8 mouse cellular contexts compared by ENCODE assay signal in the genomic region with DNA sequence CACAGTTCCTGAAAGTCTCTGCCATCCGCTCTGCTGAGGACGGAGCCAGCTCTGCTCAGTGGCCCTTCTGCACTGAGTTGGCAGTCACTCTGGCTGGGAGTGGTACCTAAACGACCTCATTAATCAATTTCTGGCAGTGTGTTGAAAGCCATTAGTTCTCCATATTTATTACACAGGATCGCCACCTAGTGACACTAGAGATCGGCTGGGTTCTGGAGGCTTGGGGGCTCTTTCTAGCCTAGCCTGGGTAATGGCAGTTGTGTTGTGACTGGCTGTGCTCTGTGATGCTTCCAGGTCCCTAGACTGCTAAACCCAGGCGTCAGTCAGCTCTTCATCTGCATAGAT. TPM values are rescaled to one million over a fixed set of nuclear protein-coding genes. Genes with fewer than 3 reads are reported as not detected.
A peak's percentile ranks its signal among the peaks of the same experiment; 100 is the strongest.
DNase-seq lines count a peak whose midpoint lies in the region; ATAC-seq lines count a peak whose summit lies in the region.

No protein-coding gene starts in this region.

- peaks cover 12% of the 10 kb centered on the region; the same call in 1 of the 2 replicates for H3K36me3 ChIP-seq in heart, embryonic 15.5 days
- peaks cover 17% of the 10 kb centered on the region for H3K36me3 ChIP-seq in heart, embryonic 12.5 days

- peak; percentile 45; the same call in 1 of the 2 replicates for ATAC-seq in heart, embryonic 15.5 days (replicated peaks; ENCODE audit: insufficient number of reproducible peaks, insufficient read depth, low FRiP score, low read depth)
- no peak for ATAC-seq in heart, embryonic 12.5 days (ENCODE audit: insufficient number of reproducible peaks, low FRiP score)
- peak; percentile 82 for ATAC-seq in megakaryocyte-erythroid progenitor cell, adult 5-6 weeks (replicated peaks; ENCODE audit: low FRiP score, low TSS enrichment, poor library complexity, severe bottlenecking)

- H3K27ac ChIP-seq in heart, embryonic 15.5 days: no peak overlapping the region
- H3K27ac ChIP-seq in heart, embryonic 12.5 days (ENCODE audit: poor library complexity, severe bottlenecking): no peak overlapping the region

- no peak overlapping the region for H3K4me2 ChIP-seq in heart, embryonic 15.5 days
- H3K4me2 ChIP-seq in heart, embryonic 12.5 days: no peak overlapping the region

- no peak overlapping the region for H3K9ac ChIP-seq in heart, embryonic 15.5 days
- H3K9ac ChIP-seq in heart, embryonic 12.5 days: no peak overlapping the region

- WGBS in heart, embryonic 15.5 days: 16% methylated on average over 6 of the region's 6 CpGs
- WGBS in heart, embryonic 12.5 days: 19% methylated on average over 6 of the region's 6 CpGs

- H3K9me3 ChIP-seq in heart, embryonic 15.5 days (replicated peaks): no peaks in the 10 kb centered on the region
- no peaks in the 10 kb centered on the region for H3K9me3 ChIP-seq in heart, embryonic 12.5 days (replicated peaks)

- no peak overlapping the region for H3K4me3 ChIP-seq in heart, embryonic 15.5 days
- no peak overlapping the region for H3K4me3 ChIP-seq in heart, embryonic 12.5 days

- intact Hi-C loops in heart, postnatal 14 days (cut with DNase I): loop anchor here (1.0 to 5.0 kb wide), 2 partner anchors 190 to 283 kb away; no protein-coding TSS in a partner anchor

- DNase-seq in NIH3T3 (ENCODE audit: low read depth): peak; percentile 44
- DNase-seq in embryo, embryonic 10 days (ENCODE audit: low spot score): peak; percentile 79
- DNase-seq in heart, postnatal 14 days: peak; percentile 14 to 50
- peak; percentile 48 for DNase-seq in kidney, postnatal 14 days
- DNase-seq in thymus, postnatal 14 days: peak; percentile 20

- peaks cover 6% of the 10 kb centered on the region for H3K4me1 ChIP-seq in heart, embryonic 15.5 days (replicated peaks)
- peaks cover 5% of the 10 kb centered on the region; the same call in 1 of the 2 replicates for H3K4me1 ChIP-seq in heart, embryonic 12.5 days (replicated peaks)

- no peaks in the 10 kb centered on the region for H3K27me3 ChIP-seq in heart, embryonic 15.5 days
- no peaks in the 10 kb centered on the region for H3K27me3 ChIP-seq in heart, embryonic 12.5 days (replicated peaks)

RNA-seq across cellular contexts. Expression of a gene that starts 28.8 kb away (rescaled TPM):
- polyA plus RNA-seq in heart, embryonic 15.5 days (2015; fragmentation: Nextera tagmentation; extraction: Ambion mirVana): 129 and 142 TPM in 2 replicates
- polyA plus RNA-seq in heart, embryonic 12.5 days (2016; fragmentation: Nextera tagmentation; extraction: Ambion mirVana): 152 and 156 TPM in 2 replicates
- 1 to 10 TPM; 6.1 to 9.9 TPM for total RNA-seq in heart, postnatal 14 days (2021)
- 88.4 and 91.4 TPM in 2 replicates for total RNA-seq in megakaryocyte-erythroid progenitor cell, adult 5-6 weeks (2014; fragmentation: Nextera tagmentation)
- 61.3 and 72.5 TPM in 2 replicates for total RNA-seq in megakaryocyte-erythroid progenitor cell, adult 5-6 weeks (2017)

Comparison
In these comparisons a context has a peak if more than half of its experiments do, and no peak if none do; other contexts are left out.
1. DNase-seq: peak in every context shown above with its lines; median percentile 79 in embryo, embryonic 10 days; 48 in kidney, postnatal 14 days; 44 in NIH3T3; 32 in heart, postnatal 14 days; 20 in thymus, postnatal 14 days.
2. RNA of a gene that starts 28.8 kb away (total RNA-seq): 61.3 to 91.4 TPM in megakaryocyte-erythroid progenitor cell, adult 5-6 weeks; 6.1 to 9.9 TPM in heart, postnatal 14 days; every median in the first group is over 4 times any median in the second.